Mouse (Mus musculus): ENCODE data around the gene Lmtk2. TPM values are rescaled to one million over a fixed set of nuclear protein-coding genes. Genes with fewer than 3 reads are reported as not detected.

The Lmtk2 gene
- polyA plus RNA-seq (2012; rRNA removed) = 13.3 and 14.6 TPM in 2 replicates

GRCm38 (mm10) chr5:144100149-144100935 is at the start of gene Lmtk2:
TSS of gene Lmtk2 (plus strand) at chr5:144100436.

GRCm38 (mm10) chr5:144189950-144190583 is 89.8 kb downstream of the Lmtk2 start, which contains the start of gene Bhlha15:
TSS of gene Bhlha15 (plus strand) at chr5:144190286.

GRCm38 (mm10) chr5:144223503-144223862 is 123.2 kb downstream of the Lmtk2 start, which contains the start of gene Tecpr1:
TSS of gene Tecpr1 (minus strand) at chr5:144223615.

Other genes with a start within 250 kb of the Lmtk2 start
- gene Ankrd61, start 202.8 kb upstream of the Lmtk2 start, polyA plus RNA-seq (2012; rRNA removed) = 0.39 and 0.49 TPM in 2 replicates
- 73.4 and 78.4 TPM in 2 replicates for gene Aimp2, start 190.6 kb upstream of the Lmtk2 start, polyA plus RNA-seq (2012; rRNA removed)
- 18.8 and 19.4 TPM in 2 replicates for gene Pms2, start 190.5 kb upstream of the Lmtk2 start, polyA plus RNA-seq (2012; rRNA removed)
- 3.5 and 3.9 TPM in 2 replicates for gene Gm42421, start 172.3 kb upstream of the Lmtk2 start, polyA plus RNA-seq (2012; rRNA removed)
- gene Rsph10b, start 167.4 kb upstream of the Lmtk2 start, polyA plus RNA-seq (2012; rRNA removed) = 11.4 TPM in 2 replicates
- gene Ccz1, start 85.6 kb upstream of the Lmtk2 start, polyA plus RNA-seq (2012; rRNA removed) = 56.6 and 62.3 TPM in 2 replicates
- gene Ocm, start 73.8 kb upstream of the Lmtk2 start, polyA plus RNA-seq (2012; rRNA removed) = 0.44 TPM in 1 of 2 replicates, not detected in the other
- gene Bhlha15, start 89.8 kb downstream of the Lmtk2 start, polyA plus RNA-seq (2012; rRNA removed) = 0.14 and 0.18 TPM in 2 replicates
- 58.9 and 61.2 TPM in 2 replicates for gene Tecpr1, start 123.2 kb downstream of the Lmtk2 start, polyA plus RNA-seq (2012; rRNA removed)
- gene Bri3, start 144.0 kb downstream of the Lmtk2 start, polyA plus RNA-seq (2012; rRNA removed) = 108 and 120 TPM in 2 replicates

Data from central nervous system, embryonic 14 days (tissue).